Mouse (Mus musculus) heart, adult 18-20 months (tissue): ENCODE measurements around the gene Reg2. TPM values are rescaled to one million over a fixed set of nuclear protein-coding genes. Genes with fewer than 3 reads are reported as not detected.
A peak's percentile ranks its signal among the peaks of the same experiment; 100 is the strongest.
"Not testable (repeated sequence)": the region's sequence is repeated elsewhere in the genome, so short reads cannot be mapped to it uniquely, and the experiment has no call there.

Source experiments
- DNase-seq, 2 experiments: peaks; one replicate each; pipeline ENCODE4 v3.0.0; 2021 to 2022; ENCODE audit warnings: mixed read lengths in 1 of 2
- long read RNA-seq, 2 experiments: library from polyadenylated mRNA; stranded (forward); transcript quantifications; one replicate each; pipeline ENCODE4 v2.0.0; 2021
- total RNA-seq, 2 experiments: library from RNA; stranded (reverse); gene quantifications; 2 replicates each; pipeline ENCODE4 v1.2.3; 2021

Gene Reg2
- total RNA-seq, result not detected
- long read RNA-seq, experiment 1, result 0 reads
- long read RNA-seq, experiment 2, result 0 reads

DNA sequence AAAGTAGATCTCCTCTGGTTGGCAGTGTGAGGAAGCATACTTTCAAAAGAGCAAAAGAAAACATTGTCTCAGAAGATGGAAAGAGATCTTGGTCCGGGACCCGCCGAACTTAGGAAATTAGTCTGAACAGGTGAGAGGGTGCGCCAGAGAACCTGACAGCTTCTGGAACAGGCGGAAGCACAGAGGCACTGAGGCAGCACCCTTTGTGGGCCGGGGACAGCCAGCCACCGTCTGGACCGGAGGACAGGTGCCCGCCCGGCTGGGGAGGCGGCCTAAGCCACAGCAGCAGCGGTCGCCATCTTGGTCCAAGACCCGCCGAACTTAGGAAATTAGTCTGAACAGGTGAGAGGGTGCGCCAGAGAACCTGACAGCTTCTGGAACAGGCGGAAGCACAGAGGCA is at the start of gene Reg2:
TSS of gene Reg2 (plus strand) at position 301 of the 400 bp plus-strand sequence.
- not testable (repeated sequence) for DNase-seq

DNA sequence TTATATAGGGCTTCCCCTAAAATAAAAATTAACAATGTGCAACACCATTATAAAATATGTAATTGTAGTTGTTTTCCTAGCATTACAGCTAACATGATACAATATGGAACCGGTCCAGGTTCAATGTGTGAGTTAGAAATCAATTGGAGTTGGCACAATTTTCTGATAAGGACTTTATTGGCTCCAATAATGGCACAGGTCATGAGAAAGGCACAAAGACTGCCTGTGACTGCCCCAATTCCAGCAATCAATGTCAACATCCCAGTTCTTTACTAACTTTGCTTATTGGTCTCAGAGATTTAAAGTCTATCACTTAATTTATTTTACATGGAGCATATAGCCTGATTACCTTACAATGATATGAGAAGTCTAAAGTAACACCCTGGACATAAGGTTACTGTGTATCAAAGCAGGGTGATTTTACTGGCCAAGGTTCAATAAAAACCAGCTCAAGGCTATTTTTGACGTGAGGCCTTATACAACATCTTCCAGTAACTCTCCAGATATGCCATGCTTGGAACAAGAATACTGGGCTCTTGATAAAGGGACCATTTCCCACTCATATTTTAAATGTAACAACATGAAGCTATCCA is 33.4 kb upstream of the Reg2 start:
- peak in 1 of 2 experiments; percentile 3 for DNase-seq

DNA sequence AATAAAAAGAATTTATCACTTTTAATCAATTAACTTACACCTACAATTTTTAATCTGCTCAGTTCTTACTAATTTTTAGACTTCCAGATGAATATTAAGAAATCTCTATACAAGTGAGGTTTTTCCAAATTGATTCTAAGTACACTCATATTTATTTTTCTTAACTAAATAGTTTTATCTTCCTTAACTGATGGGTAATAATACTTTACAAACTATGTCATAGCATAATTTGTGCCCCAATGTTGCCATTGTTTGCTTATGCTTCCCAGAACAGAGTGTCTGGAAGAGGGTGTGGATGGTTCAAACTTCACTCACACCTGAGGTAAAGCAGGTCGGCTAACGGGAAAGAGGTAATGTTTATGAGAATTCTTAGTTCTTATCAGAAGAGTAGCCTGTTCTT is 25.1 kb upstream of the Reg2 start, which contains the start of gene Reg3b:
TSS of gene Reg3b (plus strand) at position 301 of the 400 bp plus-strand sequence.
- no peak for DNase-seq

- no peak for DNase-seq
Measured at GRCm38 (mm10) chr6:78378765-78379164, 16.7 kb upstream of the Reg2 start, which contains the start of gene Reg3d. Gene Reg3d (minus strand): TSS chr6:78378865.

- no peak for DNase-seq
Measured at GRCm38 (mm10) chr6:78380409-78380808, 15.0 kb upstream of the Reg2 start, which contains the start of gene Reg3a. Gene Reg3a (plus strand): TSS chr6:78380709.

DNA sequence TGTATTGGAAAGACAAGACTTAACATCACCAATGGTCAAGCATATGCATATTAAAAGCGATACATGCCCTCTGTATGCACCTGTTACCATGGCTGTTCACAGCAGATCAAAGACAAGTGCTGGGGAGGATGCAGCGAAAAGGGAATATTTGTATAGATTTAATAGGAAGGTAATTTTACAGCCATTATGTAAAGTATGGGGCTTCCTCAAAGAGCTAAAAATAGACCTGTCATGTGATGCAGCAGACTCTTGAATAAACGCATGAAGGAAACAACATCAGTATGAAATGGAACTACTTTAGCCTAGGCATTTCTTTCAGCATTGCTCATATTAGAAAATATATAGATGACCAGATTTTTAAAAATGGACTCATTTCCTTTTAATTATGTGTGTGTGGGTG is 9.8 kb upstream of the Reg2 start:
- DNase-seq, result no peak

DNA sequence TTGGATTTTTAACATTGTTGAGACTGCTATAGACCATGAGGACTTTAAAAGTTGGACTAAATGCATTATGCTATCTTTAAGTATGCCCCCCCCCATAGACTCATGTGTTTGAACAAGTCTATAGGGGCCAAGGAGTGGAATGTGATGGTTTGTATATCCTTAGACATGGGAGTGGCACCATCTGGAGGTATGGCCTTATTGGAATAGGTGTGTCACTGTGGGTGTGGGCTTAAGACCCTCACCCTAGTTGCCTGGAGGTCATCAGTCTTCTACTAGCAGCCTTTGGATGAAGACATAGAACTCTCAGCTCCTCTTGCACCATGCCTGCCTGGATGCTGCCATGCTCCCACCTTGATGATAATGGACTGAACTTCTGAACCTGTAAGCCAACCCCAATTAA is 27.0 kb downstream of the Reg2 start, which contains the start of gene Reg1:
TSS of gene Reg1 (plus strand) at position 301 of the 400 bp plus-strand sequence.
- DNase-seq, result not testable (repeated sequence)

GRCm38 (mm10) chr6:78425497-78425896 is 30.1 kb downstream of the Reg2 start:
- no peak for DNase-seq

DNA sequence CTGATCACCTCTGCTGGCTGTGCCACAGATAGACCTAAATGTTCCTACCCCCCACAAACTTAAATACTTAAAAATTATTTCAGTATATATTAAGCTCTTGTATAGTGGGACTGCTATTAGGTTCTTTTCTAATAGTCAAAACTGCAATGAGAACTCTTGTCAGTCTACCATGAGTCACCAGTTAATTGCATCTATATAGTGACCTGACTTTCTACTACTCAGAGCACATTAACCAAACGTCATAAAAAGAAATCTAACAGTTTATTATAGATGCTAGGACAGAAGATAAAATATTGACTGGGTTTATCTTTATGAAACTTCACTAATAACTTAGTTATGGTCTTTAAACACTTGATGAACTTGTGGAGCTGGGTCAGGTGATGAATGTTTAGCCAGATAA is 51.8 kb downstream of the Reg2 start:
- DNase-seq, result no peak

GRCm38 (mm10) chr6:78448409-78448808 is 53.0 kb downstream of the Reg2 start:
- no peak for DNase-seq

DNA sequence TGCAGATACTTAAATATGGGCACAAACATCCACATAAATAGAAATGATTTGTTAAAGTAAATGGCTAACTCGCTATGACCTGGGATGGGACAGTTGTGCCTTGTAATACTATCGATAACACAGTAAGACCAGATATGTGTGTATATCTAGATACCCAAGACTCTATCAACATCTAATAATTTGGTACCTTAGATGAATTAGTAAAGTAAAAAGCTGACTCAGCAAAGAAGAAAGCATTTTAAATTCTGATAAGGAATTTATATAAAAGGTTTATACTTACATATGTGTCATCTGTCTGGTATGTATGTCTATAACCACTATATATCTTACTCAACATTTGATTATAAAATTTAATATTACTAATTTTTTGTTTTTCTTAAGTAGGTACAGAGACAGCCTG is 57.4 kb downstream of the Reg2 start:
- DNase-seq, result no peak

Other genes starting within 250 kb of the Reg2 start
- gene Reg3b, start 25.0 kb upstream of the Reg2 start, total RNA-seq, result not detected
- not detected for gene Reg3d, start 16.8 kb upstream of the Reg2 start, total RNA-seq
- gene Reg3a, start 14.9 kb upstream of the Reg2 start, total RNA-seq, result not detected
- not detected for gene Reg1, start 27.1 kb downstream of the Reg2 start, total RNA-seq
- 10 to 100 TPM in 1 of 2 experiments, not detected in 1; 51.3 TPM for gene Reg3g, start 73.2 kb downstream of the Reg2 start, total RNA-seq